Mouse (Mus musculus): Measurements from ENCODE around the gene Aldh1l1. TPM values are rescaled to one million over a fixed set of nuclear protein-coding genes. Genes with fewer than 3 reads are reported as not detected.

Aldh1l1 gene
- polyA plus RNA-seq, 1 experiment from 2014 or later, result 38.6 TPM

DNA sequence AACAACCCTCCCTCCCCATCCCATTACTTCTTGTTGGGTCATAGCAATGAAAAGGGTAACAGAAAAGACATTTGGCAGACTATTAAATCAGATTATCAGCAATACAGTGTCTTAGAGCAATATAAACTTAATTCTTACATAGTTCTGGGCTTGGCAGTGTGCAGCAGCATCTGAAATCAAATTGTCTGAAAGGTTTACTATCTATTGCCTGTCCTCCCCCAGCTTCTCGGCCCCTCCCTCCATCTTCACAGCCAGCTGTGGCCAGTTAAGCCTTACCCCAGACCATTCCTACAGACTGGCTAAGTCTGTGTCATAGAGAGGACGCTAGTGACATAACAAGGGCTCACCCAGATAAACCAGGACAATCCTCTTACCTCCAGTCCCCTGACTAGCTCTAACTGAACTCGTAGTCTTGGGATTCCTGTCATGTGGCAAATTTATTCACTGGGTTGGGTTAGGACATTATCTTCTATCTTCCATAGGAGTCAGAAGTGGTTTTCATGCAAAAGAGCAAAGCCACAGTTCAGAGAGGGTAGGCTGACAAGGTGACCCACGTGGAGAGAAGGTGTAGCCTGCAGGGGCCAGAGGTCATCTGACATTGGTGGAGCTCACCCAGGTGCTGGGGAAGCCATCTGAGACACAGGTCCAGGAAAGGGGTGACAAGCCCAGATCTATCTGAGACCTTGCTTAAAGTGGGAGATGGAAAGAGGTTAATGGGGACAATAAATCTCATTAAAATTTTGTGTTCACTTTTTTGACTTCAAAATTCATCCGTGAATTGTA lies 27.0 kb downstream of the Aldh1l1 start:
- 78% methylated on average over 5 of the region's 5 CpGs for WGBS
- no peaks in the 10 kb centered on the region for H3K36me3 ChIP-seq
- no peaks in the 10 kb centered on the region for H3K27me3 ChIP-seq
- H3K9me3 ChIP-seq, result no peaks in the 10 kb centered on the region
- H3K4me3 ChIP-seq, result no peak overlapping the region
- H3K4me1 ChIP-seq (replicated peaks), result peaks cover 14% of the 10 kb centered on the region
- no peak overlapping the region for H3K9ac ChIP-seq
- ATAC-seq (ENCODE audit: low read depth), result no peak
- no peak overlapping the region for H3K27ac ChIP-seq (replicated peaks)
- H3K4me2 ChIP-seq, result no peak overlapping the region

DNA sequence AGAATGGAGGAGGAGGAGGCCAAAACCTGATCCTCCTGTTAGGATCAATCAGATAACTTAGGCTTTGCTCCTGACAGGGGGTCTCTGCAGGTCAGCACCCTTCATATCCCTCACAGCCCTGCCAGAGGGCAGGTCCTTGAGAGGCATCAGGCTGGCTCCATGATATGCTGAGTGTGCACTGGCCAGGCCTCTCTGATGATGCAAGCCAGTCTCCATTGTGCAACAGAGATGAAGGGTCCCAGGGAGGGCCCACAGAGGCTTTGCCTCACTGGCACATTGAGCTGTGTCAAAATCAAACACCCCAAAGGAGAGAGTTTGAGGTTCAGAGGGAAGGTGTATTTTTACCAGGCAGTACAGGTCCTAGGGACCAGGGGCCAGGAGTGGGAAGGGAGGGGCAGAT lies 28.1 kb downstream of the Aldh1l1 start:
- H3K4me1 ChIP-seq (replicated peaks), result 0 out of 2 replicates have a peak, but pooled peaks cover 7% of the 10 kb centered on the region
- H3K9ac ChIP-seq, result no peak overlapping the region
- no peaks in the 10 kb centered on the region for H3K9me3 ChIP-seq
- ATAC-seq (ENCODE audit: low read depth), result no peak
- H3K4me3 ChIP-seq, result no peak overlapping the region
- H3K27ac ChIP-seq (replicated peaks), result no peak overlapping the region
- no peak overlapping the region for H3K4me2 ChIP-seq
- H3K36me3 ChIP-seq, result no peaks in the 10 kb centered on the region
- no peaks in the 10 kb centered on the region for H3K27me3 ChIP-seq

DNA sequence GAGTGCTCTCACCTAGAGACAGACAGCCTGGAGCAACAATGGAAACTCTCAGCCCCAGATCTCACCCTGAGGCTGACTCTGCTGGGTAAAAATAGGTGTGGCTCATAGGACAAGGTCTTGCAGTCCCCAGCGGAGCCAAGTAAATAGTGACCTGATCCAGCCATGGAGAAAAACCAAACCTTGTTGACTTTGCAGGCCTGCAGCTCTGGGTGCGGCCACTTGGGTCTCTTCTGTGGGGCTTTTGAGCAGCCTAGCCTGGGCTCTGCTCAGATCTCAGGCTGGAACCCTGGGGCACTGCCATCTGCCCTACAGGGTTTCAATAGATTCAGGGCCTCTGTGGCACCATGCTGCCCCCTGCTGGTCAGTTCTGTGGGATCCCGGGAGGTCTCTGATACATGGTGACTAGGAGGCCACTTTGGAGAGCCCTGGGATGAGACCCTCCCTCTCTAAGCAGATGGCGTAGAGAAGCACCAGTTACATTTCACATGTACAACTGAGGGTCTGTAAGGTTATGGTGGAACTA lies 28.7 kb downstream of the Aldh1l1 start:
- Histone ChIP-seq H3K4me3 (no peak overlapping the region), H3K36me3 (no peaks in the 10 kb centered on the region), H3K9ac (no peak overlapping the region), H3K4me1 (replicated peaks) (0 out of 2 replicates have a peak, but pooled peaks cover 7% of the 10 kb centered on the region), H3K27me3 (no peaks in the 10 kb centered on the region), H3K27ac (replicated peaks) (no peak overlapping the region), H3K9me3 (no peaks in the 10 kb centered on the region), H3K4me2 (no peak overlapping the region)
- WGBS, result 42% methylated on average over 4 of the region's 4 CpGs
- peak; percentile 76 for ATAC-seq (ENCODE audit: low read depth)

DNA sequence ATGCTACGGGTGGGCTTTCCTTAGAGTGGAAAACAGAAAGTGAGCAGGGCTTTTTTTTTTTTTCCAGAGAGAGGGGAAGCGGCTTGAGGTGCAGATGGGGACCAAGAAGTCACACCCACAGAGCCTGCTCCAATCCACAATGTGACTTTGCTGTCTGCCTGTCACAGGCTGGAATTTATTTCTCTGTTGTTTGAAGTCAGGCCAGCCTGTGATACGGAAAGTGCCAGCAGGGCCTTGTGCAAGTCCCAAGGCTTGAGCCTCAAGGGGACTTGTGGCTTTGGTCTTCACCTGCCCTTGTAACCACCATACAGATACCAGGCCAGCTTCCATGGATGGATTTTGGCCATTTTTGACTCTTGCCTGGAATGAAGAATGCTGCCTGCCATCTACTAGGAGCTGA lies 32.7 kb downstream of the Aldh1l1 start:
- Histone ChIP-seq H3K9ac (no peak overlapping the region), H3K27me3 (no peaks in the 10 kb centered on the region), H3K9me3 (no peaks in the 10 kb centered on the region), H3K36me3 (no peaks in the 10 kb centered on the region), H3K4me1 (replicated peaks) (0 out of 2 replicates have a peak, but pooled peaks cover 7% of the 10 kb centered on the region), H3K4me2 (no peak overlapping the region), H3K4me3 (no peak overlapping the region), H3K27ac (replicated peaks) (0 out of 2 replicates have a peak overlapping the region, but pooled peaks have one; percentile 42)
- no peak for ATAC-seq (ENCODE audit: low read depth)
- 55% methylated on average over 3 of the region's 3 CpGs for WGBS

DNA sequence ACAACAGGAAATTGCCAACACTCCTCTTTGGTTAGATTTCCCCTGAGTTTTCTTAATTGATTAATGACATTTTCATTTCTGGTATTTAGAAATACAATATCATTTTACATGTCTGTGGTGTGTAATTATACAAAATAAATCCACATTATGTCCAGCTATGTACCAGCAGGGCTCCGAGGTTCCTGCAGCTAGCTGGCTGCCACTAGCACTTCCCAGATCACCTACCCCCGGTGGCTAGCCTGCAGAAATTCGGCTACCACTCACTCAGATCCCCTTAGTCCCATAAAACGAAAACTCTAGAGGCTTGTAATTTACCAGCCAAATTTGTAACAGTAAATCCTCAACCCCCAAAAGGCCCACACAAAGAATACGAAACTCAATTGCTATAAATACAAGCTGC lies 33.1 kb downstream of the Aldh1l1 start:
- 37% methylated on average over 5 of the region's 5 CpGs for WGBS
- peak; percentile 76 for ATAC-seq (ENCODE audit: low read depth)
- Histone ChIP-seq H3K9ac (no peak overlapping the region), H3K4me1 (replicated peaks) (0 out of 2 replicates have a peak, but pooled peaks cover 7% of the 10 kb centered on the region), H3K9me3 (no peaks in the 10 kb centered on the region), H3K36me3 (no peaks in the 10 kb centered on the region), H3K27me3 (no peaks in the 10 kb centered on the region), H3K27ac (replicated peaks) (no peak overlapping the region), H3K4me3 (no peak overlapping the region), H3K4me2 (no peak overlapping the region)

DNA sequence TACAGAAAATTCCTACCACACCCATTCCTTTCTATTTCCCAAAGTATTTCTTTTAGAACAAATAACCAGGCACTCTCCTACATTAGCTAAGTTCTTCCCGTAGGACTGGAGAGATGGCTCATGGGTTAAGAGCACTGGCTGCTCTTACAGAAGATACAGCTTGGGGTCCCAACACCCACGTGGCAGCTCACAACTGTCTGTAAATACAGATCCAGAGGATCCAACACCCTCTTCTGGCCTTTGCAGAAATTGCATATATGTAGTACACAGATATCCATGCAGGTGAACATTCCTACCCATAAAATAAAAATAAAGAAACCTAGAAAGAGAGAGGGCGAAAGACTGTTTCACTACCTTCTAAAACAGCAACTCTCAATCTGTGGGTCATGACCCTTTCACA lies 40.2 kb downstream of the Aldh1l1 start:
- Histone ChIP-seq H3K4me3 (no peak overlapping the region), H3K27me3 (no peaks in the 10 kb centered on the region), H3K4me1 (replicated peaks) (peaks cover 4% of the 10 kb centered on the region; the same call in 1 of the 2 replicates), H3K27ac (replicated peaks) (no peak overlapping the region), H3K4me2 (no peak overlapping the region), H3K9me3 (no peaks in the 10 kb centered on the region), H3K36me3 (no peaks in the 10 kb centered on the region), H3K9ac (no peak overlapping the region)
- ATAC-seq (ENCODE audit: low read depth), result no peak
- WGBS, result 74% methylated on average over 3 of the region's 3 CpGs

DNA sequence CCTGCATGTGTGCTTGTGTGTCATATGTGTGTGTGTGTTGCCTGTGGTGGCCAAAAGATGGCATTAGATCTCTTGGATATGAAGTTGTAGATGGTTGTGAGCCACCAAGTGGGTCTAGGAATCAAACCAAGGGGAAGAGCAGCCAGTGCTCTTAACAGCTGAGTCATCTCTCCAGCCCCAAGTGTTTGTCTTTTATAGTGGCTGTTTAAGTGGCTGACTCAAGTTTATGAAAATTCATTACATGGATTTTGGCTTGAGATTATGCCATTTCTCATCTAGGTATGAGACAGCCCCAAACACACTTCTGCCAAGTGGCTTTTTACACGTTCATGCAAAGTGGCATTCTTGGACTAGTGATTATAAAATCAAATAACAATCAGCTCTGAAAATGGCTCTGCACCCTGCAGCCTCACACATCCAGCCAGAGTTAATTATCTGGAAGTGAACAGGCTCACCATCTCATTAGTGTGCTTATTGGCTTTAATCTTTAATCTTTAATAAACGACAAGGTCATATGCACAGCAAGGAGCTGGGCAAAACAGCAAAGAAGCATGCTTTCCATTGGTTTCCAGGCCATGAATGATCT lies 43.3 kb downstream of the Aldh1l1 start:
- Histone ChIP-seq H3K9ac (no peak overlapping the region), H3K4me3 (no peak overlapping the region), H3K4me2 (no peak overlapping the region), H3K9me3 (no peaks in the 10 kb centered on the region), H3K27ac (replicated peaks) (0 out of 2 replicates have a peak overlapping the region, but pooled peaks have one; percentile 33), H3K36me3 (no peaks in the 10 kb centered on the region), H3K27me3 (no peaks in the 10 kb centered on the region), H3K4me1 (replicated peaks) (peaks cover 8% of the 10 kb centered on the region; the same call in 1 of the 2 replicates)
- WGBS, result 43% methylated on average over 2 of the region's 2 CpGs
- ATAC-seq (ENCODE audit: low read depth), result no peak

DNA sequence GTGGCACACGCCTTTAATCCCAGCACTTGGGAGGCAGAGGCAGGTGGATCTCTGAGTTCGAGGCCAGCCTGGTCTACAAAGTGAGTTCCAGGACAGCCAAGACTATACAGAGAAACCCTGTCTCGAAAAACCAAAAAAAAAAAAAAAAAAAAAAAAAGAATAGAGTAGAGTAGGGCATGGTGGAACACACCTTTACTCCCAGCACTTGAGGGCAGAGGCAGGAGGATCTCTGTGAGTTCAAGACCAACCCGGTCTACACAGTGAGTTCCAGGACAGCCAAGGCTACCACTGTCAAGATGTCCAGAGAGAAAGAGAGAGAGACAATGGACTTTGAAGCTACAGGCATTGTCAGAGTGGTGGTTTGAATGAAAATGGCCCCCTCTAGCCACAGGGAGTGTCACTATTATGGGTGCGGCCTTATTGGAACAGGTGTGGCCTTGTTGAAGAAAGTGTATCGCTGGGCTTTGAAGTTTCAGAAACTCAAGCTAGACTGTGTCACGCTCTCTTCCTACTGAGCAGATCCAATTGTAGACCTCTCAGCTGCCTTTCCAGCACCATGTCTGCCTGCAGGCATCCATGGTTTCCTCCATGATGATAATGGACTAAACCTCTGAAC lies 46.5 kb downstream of the Aldh1l1 start:
- Histone ChIP-seq H3K27me3 (no peaks in the 10 kb centered on the region), H3K4me2 (no peak overlapping the region), H3K9me3 (no peaks in the 10 kb centered on the region), H3K4me3 (no peak overlapping the region), H3K4me1 (replicated peaks) (peaks cover 13% of the 10 kb centered on the region; the same call in 1 of the 2 replicates), H3K9ac (no peak overlapping the region), H3K36me3 (no peaks in the 10 kb centered on the region), H3K27ac (replicated peaks) (no peak overlapping the region)
- ATAC-seq (ENCODE audit: low read depth), result no peak
- 95% methylated on average over 6 of the region's 7 CpGs for WGBS

DNA sequence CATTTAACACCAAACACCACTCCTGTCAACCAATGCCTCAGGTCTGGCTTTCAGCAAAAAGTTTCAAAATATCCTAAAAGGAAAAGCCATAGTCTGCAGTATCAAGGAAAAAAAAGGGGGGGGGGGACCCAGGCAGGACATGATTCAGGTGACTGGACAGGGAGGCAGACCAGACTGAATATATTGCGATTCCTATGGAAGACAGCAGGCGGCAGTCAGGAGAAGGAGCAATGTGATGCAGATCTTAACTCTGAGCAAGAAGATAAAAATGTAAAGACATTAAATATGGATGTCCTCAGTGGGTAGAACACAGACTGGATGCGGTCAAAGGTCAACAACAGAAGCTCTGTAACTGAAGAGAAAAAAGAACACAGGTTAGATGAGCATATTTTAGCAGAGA lies 47.3 kb downstream of the Aldh1l1 start:
- Histone ChIP-seq H3K9me3 (no peaks in the 10 kb centered on the region), H3K9ac (no peak overlapping the region), H3K4me1 (replicated peaks) (peaks cover 13% of the 10 kb centered on the region; the same call in 1 of the 2 replicates), H3K27me3 (no peaks in the 10 kb centered on the region), H3K27ac (replicated peaks) (no peak overlapping the region), H3K36me3 (no peaks in the 10 kb centered on the region), H3K4me3 (no peak overlapping the region), H3K4me2 (no peak overlapping the region)
- 88% methylated on average over 3 of the region's 3 CpGs for WGBS
- ATAC-seq (ENCODE audit: low read depth), result no peak

DNA sequence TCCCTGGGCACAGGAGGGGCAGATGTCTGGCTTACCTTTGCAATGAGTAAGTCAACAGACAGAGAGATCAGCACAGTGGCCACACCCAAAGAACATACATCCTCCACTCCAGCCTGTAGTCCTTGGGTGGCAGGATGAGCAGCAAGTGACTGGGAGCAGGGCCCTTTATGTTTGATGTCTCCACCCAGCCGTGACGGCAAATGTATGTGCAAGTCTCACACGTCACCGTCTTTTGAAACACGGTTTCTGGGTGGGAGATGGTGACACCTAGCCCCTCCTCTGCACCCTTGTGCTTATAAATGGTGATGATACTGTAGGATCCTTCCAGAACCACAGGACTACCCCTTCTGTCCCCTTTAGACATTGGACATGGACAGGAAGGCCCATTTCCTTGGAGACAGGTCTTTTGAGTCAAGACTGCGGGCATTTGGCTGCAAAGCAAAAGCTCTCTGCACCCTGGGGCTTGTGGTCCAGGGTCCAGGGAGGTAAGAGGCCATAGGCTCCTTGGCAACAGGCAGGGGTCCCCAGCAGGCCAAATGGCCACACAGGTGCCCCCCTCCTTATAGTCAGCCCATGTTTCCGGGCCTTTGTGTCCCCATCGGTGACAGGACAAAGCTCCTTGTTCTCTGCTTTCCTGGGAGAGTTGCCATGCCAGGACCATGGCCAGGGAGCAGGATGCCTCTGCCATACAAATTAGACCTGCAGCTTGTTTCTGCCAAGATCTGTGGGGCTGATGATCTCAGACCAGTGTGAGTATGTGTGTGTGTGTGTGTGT lies 48.7 kb downstream of the Aldh1l1 start:
- Histone ChIP-seq H3K27ac (replicated peaks) (peak overlapping the region; percentile 73), H3K9me3 (no peaks in the 10 kb centered on the region), H3K9ac (no peak overlapping the region), H3K36me3 (no peaks in the 10 kb centered on the region), H3K4me1 (replicated peaks) (peaks cover 13% of the 10 kb centered on the region; the same call in 1 of the 2 replicates), H3K4me3 (no peak overlapping the region), H3K27me3 (no peaks in the 10 kb centered on the region), H3K4me2 (no peak overlapping the region)
- 58% methylated on average over 8 of the region's 8 CpGs for WGBS
- ATAC-seq (ENCODE audit: low read depth), result peak; percentile 85

DNA sequence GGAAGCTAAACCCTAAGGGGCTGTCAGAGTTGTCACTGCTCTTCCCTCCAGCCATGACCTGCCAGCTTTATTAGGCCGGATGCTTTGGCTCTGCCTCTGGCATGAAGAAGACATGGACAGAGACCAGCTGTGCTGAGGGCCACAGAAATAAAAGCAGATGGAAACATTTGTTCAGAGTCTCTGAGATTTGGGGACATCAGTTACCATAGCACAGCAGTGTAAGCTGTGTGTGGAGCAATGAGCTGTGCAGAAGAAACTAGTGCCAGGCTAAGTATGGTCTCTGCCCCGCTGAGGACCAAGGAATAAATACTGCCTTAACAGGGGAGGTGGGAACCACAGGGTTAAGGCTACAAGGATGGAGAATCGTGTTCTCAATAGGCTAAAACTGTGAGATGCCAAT lies 50.6 kb downstream of the Aldh1l1 start:
- Histone ChIP-seq H3K27me3 (no peaks in the 10 kb centered on the region), H3K4me1 (replicated peaks) (peaks cover 9% of the 10 kb centered on the region; the same call in 1 of the 2 replicates), H3K4me2 (no peak overlapping the region), H3K4me3 (no peak overlapping the region), H3K36me3 (no peaks in the 10 kb centered on the region), H3K27ac (replicated peaks) (no peak overlapping the region), H3K9ac (no peak overlapping the region), H3K9me3 (no peaks in the 10 kb centered on the region)
- 71% methylated on average over 3 of the region's 3 CpGs for WGBS
- ATAC-seq (ENCODE audit: low read depth), result no peak

All from neural tube, embryonic 13.5 days (tissue).